Mouse (Mus musculus) kidney, postnatal 10 days (tissue): ENCODE data around the gene Ptgfrn.

Experiments used
- DNase-seq: peaks from one replicate; pipeline ENCODE4 v3.0.0; 2021; ENCODE audit warnings: mixed read lengths

The Ptgfrn gene

GRCm38 (mm10) chr3:101036001-101036400 is 74.1 kb downstream of the Ptgfrn start:
- no peak for DNase-seq

GRCm38 (mm10) chr3:101034509-101034908 is 75.6 kb downstream of the Ptgfrn start:
- DNase-seq: no peak

- DNase-seq: no peak
These were observed 76.4 kb downstream of the Ptgfrn start for GRCm38 (mm10) chr3:101033644-101034043.

- DNase-seq: no peak
These were observed 78.5 kb downstream of the Ptgfrn start for GRCm38 (mm10) chr3:101031456-101032142.

- DNase-seq: no peak
These were observed 79.4 kb downstream of the Ptgfrn start for GRCm38 (mm10) chr3:101030630-101031029.

GRCm38 (mm10) chr3:101029339-101029738 is 80.7 kb downstream of the Ptgfrn start, which contains the start of gene Cd101:
Gene Cd101, minus strand, starts transcription at chr3:101029556.
- no peak for DNase-seq

- DNase-seq: no peak
These were observed 83.3 kb downstream of the Ptgfrn start for GRCm38 (mm10) chr3:101026741-101027140.

GRCm38 (mm10) chr3:101022967-101023366 is 87.1 kb downstream of the Ptgfrn start:
- DNase-seq: no peak

GRCm38 (mm10) chr3:101021481-101022051 is 88.5 kb downstream of the Ptgfrn start:
- no peak for DNase-seq

- DNase-seq: no peak
These were observed 89.0 kb downstream of the Ptgfrn start for GRCm38 (mm10) chr3:101021073-101021472.

- no peak for DNase-seq
These were observed 91.6 kb downstream of the Ptgfrn start for GRCm38 (mm10) chr3:101018494-101018893.

- DNase-seq: no peak
These were observed 94.0 kb downstream of the Ptgfrn start for GRCm38 (mm10) chr3:101016050-101016449.

GRCm38 (mm10) chr3:101015254-101015653 is 94.8 kb downstream of the Ptgfrn start:
- no peak for DNase-seq

- no peak for DNase-seq
These were observed 96.5 kb downstream of the Ptgfrn start for GRCm38 (mm10) chr3:101013536-101013935.

- no peak for DNase-seq
These were observed 97.1 kb downstream of the Ptgfrn start for GRCm38 (mm10) chr3:101013005-101013404.

- no peak for DNase-seq
These were observed 97.5 kb downstream of the Ptgfrn start for GRCm38 (mm10) chr3:101012597-101012996.

- DNase-seq: peak; percentile 31
These were observed 97.9 kb downstream of the Ptgfrn start for GRCm38 (mm10) chr3:101012131-101012571.

- DNase-seq: no peak
These were observed 98.9 kb downstream of the Ptgfrn start for GRCm38 (mm10) chr3:101011203-101011600.

GRCm38 (mm10) chr3:101010589-101011202 is 99.4 kb downstream of the Ptgfrn start:
- DNase-seq: no peak

- DNase-seq: no peak
These were observed 102.8 kb downstream of the Ptgfrn start for GRCm38 (mm10) chr3:101007112-101007782.

GRCm38 (mm10) chr3:101005392-101005791 is 104.7 kb downstream of the Ptgfrn start:
- DNase-seq: no peak

- DNase-seq: no peak
These were observed 106.3 kb downstream of the Ptgfrn start for GRCm38 (mm10) chr3:101003575-101004356.

GRCm38 (mm10) chr3:100999732-101000131 is 110.3 kb downstream of the Ptgfrn start:
- DNase-seq: no peak
